Mouse (Mus musculus) heart, postnatal 36 days (tissue): Measurements from ENCODE around the gene Snrnp35. TPM values are rescaled to one million over a fixed set of nuclear protein-coding genes. Genes with fewer than 3 reads are reported as not detected.
"Not testable (repeated sequence)": the region's sequence is repeated elsewhere in the genome, so short reads cannot be mapped to it uniquely, and the experiment has no call there.

ENCODE experiments used
- DNase-seq, 2 experiments: peaks; one replicate each; pipeline ENCODE4 v3.0.0; 2021 to 2022
- intact Hi-C: fragments of 180-260 bp; cut with DNase I; formaldehyde crosslinking; loops from one replicate; pipeline ENCODE4 v1.15.1; 2025
- total RNA-seq, 2 experiments: library from RNA; stranded (reverse); gene quantifications; 2 replicates each; pipeline ENCODE4 v1.2.3; 2021

Gene Snrnp35
- 10 to 100 TPM in 1 of 2 experiments, 1 to 10 TPM in 1; 9.7 to 18.2 TPM for total RNA-seq

DNA sequence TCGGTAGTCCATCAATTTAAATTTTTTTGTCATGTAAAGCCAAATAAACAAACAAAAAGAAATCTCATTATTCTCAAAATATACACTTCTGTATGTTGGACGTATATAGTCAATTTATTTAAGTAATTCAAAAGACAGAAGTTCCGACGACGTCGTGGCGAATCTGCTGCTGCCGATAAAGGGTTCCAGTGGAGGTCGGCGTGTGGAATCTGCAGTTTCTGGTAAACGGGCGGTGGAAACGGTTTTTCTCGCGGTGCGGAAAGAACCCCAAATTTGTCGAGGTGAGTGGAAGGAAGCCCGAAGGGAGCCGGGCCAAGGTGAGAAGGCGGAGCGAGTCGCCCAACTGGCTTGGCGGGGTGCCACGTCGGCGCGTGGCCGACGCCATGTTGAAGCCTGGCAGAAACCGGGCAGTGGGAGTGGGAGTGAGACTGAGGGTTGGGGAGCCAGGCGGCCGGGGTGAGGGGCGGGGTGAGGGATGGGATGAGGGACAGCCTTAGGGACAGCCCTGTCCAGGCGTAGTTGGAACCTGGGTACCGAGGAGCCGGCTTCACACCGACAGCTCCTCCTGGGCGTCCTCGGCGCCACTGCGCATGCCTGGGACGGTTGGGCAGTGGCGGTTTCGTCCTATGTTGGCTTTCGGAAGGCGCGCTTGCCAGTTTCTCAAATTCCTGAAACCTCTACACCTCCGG lies at the start of gene Snrnp35:
Snrnp35 (plus strand) TSS at position 169 of the 689 bp plus-strand sequence.
- peak; percentile 94 to 97 for DNase-seq
- intact Hi-C loops = loop anchor here (2.0 kb wide), 1 partner anchor 48 kb away; the partner anchor contains the start of gene Rilpl1

DNA sequence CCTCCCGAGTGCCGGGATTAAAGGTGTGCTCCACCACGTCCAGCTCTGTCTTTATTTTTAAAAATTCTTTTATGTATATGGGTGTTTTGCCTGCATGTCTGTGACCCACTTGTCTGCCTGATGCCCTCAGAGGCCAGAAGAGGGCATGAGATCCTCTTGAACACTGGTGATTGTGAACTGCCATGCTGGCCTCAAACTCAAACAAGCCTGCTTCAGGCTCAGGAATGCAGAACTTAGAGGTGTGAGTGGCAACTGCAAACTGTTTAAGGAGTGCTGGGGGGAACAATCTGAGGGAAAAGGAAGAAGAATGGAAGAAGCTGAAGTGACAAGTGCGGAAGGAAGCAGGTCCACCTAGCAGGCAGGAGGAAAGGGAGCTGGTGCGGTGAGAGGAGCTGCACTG lies 44.7 kb upstream of the Snrnp35 start:
- DNase-seq = no peak
- intact Hi-C loops = no loop called here

DNA sequence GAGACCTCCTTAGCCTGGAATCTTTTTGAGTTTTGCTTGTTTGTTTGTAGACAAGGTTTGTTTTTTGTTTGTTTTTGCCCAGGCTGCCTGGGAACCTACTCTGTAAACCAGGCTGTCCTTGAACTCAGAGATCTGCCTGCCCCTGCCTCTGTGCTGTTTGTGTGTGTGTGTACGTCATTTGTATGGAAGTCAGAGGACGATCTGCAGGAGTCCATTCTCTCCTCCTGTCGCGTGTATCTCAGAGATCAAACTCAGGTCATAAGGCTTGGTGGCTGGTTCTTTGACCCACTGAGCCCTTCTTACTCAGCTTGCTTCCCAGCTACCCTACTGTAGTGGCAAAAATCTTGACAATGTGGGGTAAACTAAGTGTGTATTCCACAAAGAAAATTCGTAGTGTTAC lies 44.2 kb upstream of the Snrnp35 start:
- no peak for DNase-seq
- intact Hi-C loops = no loop called here

DNA sequence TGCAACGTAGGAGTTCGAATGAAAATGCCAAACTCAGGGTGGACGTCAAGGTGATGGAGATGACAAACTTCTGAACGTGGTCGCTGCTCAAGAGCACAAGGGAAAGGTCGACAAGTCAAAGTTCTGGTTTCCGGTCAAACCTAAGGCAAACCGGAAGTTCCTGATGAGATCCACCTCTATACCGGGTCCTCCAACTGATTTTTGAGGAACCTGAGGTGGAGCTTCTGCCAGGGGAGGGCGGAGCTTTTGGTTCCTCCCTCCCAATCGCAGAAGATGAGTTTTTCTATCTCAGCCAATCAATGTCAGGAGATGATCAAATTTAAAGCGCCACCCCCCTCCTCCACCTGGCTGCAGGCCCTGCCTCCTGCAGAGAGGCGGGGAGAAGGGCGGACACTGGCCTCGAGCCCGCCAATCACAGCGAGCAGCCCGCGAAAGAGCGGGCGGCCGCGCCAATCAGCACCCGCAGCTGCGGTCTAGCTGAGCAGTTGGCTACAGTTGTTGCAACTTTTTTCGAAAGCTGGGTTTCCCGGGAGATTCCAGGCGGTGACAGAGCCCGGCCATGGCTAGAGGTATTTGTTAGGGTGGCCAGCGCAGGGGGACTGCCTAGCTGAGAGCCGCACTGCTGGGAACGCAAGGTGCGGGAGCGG lies 43.4 kb upstream of the Snrnp35 start, which contains the start of gene Kmt5a:
Kmt5a (plus strand) TSS at position 484 of the 647 bp plus-strand sequence.
- intact Hi-C loops = no loop called here
- peak; percentile 93 to 95 for DNase-seq

DNA sequence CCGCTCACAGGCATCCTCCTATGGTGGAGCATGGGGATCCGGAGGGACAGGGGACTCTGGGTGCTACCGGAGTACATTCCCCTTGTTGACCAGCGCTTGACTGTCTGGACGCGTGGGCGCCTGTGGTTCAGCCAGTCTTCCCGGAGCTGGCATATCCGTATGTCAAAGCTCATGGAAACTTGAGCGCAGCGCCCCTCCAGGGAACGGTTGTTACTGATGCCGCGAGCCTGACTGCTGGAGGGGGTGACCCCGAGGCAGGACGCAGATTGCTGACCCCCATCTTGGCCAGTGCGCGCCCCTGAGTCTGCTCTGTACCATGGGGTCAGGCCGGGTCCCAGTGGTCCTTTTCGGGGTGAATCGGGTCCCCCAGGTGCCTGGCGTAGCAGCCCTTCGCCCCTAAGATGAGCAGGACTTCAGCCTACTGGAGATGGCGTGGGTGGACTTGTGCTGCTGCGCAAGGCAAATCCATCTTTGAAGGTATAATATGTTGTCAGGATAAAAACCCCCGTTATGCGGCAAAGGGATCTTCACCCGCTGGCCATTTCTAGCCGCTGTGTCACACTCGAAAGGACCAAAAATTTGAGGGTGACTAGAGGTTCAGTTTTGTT lies 42.7 kb upstream of the Snrnp35 start:
- intact Hi-C loops = no loop called here

DNA sequence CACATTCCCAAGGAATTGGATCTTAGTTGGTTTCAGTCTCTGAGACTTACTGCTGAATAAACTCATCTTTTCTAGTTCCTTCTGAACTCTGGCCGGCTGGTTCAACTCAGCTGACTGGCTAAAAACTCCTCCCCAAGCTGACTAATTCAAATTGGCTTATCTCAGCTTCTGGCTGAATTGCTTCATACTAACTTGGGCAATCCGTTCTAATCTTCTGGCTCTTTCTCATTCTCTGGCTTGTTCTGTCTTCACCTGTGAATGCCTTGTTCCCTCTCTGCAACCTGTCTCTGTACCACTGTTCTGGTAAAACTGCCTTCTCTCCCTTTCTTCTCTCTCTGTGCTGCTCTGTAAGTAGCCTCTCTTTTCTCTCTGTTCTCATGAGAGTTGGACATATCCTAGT lies 40.3 kb upstream of the Snrnp35 start:
- DNase-seq = no peak
- intact Hi-C loops = loop anchor here (2.0 kb wide), 1 partner anchor 14 kb away; no protein-coding TSS in a partner anchor

More for the DNA sequence above, 42.7 kb upstream of the Snrnp35 start:
- DNase-seq = no peak

DNA sequence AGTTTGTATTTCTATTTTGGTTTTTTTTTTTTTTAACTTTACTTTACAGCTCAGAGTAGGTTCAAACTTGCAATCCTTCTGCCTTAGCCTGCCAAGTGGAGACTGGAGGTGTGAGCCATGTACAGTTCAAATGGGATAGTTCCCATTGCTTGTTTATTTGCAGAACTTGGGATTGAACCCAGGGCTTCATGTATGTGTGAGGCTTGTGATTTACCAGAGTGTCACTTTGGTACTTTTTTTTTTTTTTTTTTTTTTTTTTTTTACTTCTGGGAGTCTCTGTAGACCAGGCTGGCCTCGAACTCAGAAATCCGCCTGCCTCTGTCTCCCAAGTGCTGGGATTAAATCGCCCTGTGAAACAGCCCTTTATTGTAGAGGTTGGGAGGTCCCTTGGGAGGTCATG lies 38.7 kb upstream of the Snrnp35 start:
- intact Hi-C loops = no loop called here
- no peak for DNase-seq

DNA sequence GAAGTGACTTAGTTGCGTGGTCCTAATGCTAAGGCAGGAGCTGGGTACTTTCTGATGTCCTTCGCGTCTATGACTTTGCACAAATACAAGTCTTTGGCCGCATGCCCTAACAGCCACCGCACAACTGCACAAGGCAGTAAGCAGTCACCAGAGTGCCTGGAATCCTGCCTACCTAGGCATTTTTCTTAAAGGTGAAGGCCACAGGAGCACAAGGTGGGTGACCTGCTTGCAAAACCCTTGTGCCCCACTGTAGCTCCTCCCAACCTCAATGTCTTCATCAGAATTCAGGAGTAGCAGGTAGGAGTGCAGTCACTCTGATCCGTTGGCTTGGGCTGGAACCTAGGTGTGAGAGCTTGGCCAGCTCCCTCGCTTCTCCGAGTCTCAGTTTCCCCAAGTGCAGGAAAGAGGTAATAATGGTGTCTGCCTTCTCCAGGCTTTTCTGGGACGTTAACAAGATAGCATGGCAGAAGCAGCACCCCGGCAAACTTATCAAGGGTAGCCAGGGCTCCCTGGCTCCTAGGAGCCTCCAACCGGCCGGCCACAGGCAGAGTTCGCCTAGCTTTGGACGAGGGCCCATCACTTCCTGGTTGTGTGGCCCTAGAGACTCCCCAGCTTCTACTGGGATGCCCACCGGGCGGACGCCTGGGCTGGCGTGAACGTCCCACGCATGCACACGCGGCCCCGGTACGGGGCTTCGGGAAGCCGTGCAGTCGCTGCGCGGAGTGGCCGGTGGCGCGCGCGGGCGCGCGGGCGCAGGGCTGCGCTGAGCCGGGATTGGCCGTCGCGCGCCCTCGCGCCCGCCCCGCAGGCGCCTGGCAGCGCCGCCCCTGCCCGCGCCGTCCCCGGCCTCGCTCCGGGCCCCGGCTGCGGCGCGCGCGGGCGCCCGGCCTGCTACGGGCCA lies 38.0 kb upstream of the Snrnp35 start:
- DNase-seq = peak; percentile 76 to 81
- intact Hi-C loops = no loop called here

DNA sequence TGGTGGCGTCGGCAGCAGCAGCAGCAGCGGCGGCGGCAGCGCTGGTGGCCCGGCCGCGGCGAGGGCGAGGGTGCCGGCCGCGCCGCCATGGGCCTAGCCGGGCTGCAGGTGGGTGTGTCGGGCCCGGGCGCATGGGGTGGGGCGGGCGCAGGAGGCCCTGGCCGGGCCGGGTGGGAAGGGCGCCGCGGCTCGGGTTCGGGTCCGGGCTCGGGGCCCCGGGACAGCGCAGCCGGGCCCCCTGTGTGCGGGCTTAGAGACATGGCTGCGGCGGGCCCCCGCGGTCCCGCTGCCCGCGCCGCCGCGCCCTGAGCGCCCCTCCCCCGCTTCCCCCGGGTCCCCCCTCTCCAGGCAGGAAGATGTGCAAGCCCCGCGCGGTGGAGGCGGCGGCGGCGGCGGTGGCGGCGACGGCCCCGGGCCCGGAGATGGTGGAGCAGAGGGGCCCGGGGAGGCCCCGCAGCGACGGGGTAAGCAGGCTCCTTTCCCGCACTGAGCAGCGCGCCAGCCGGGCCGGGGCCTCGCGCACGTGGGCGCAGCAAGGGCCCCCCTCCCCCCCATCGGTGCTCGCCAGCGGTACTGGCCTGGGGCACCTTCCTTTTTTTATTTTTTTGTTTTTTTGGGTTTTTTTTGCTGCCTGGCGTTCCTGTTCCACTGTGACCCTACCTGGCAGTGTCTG lies 37.2 kb upstream of the Snrnp35 start:
- peak; percentile 40 to 79 for DNase-seq
- intact Hi-C loops = loop anchor here (2.0 kb wide), 1 partner anchor 33 kb away; the partner anchor contains the start of gene Rilpl2

DNA sequence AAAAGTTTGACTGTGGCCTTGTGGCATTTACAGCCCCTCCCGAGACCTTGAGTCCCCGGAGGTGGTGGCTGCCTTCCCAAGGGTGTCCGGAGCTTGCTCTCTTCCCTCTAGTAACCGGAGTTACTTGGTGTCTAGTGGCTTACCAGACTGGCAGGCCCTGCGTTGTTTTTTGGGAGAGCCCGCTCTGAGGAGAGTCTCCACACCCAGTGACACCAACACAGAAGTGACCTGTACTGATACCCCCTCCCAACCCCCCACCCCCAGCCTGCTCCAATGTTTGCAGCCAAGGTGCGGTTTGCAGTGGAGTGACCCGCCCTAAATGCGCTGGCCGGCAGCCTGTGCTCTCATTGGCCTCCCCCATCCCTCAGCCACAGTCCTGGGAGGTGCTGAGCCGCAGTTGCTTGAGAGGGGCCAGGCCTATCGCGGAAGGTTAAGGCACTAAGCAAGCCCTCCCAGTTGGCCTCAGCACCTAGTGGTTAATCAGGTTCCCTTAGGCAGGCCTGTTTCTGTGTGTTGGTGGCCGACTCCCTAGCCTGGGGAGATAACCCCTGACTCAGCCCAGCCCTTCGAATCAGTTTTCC lies 36.5 kb upstream of the Snrnp35 start:
- intact Hi-C loops = loop anchor here (2.0 kb wide), 1 partner anchor 32 kb away; the partner anchor contains the start of gene Rilpl2
- DNase-seq = peak; percentile 55 to 71

DNA sequence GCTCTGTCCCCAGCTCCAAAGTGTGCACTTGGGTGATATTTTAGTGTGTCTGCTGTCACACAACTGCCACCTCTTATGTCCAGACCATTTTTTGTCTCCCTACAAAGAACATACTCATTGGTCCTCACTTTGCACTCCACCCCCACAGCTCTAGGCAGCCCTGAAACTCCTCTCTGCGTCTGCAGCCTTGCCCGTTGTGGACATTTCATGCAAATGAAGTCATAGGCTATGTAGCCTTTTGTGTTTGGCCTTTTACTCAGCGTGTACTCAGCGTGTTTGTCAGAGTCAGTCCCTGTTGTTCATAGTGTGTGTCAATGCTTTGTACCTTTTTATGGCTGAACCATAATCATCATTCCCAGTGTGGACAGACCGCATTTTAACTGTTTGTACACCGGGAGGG lies 33.4 kb upstream of the Snrnp35 start:
- intact Hi-C loops = no loop called here
- DNase-seq = no peak

DNA sequence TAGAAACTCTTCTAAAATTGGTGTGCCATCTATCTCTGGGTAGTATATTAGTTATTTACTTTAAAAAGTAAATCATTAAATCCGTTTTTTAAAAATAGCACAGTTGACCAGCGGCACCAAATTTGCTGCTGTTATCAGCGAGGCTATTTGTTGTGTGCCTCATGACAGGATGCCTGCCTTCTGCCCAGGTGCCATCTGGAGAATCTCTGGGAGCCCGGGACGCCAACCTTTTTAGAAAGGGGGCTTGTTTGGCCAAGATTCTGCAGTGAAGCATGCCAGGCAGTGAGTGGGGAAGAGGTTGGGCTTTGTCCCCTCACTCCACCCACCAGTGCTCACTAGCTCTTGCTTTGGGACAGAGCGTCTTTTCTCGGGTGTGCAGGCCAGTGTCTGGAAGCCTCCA lies 32.9 kb upstream of the Snrnp35 start:
- intact Hi-C loops = no loop called here
- no peak for DNase-seq

DNA sequence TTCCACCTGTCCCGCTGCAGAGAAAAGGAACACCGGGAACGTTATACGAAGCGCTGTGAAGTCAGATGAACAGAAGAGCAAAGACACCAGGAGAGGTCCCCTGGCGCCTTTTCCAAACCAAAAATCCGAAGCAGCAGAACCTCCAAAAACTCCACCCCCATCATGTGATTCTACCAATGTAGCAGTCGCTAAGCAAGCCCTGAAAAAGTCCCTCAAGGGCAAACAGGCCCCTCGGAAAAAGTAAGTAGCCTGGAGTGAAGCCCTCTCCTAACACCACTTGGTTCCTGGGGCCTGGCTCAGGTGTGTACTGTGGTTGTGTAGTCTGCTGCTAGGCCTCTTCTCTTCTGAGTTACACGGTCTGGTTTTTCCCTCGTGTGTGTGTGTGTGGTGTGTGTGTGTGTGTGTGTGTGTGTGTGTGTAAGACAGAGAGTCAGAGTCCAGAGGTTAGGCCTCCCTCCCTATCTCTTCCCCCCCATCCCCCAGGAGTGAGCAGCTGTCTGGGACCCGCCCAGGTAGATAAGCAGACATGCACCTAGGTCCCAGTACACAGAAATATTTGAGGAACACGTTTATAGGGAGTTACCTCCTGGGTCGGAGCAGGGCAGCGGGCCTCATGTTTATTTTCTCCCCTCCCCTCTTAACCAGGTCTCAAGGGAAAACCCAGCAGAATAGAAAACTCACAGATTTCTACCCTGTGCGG lies 32.1 kb upstream of the Snrnp35 start:
- intact Hi-C loops = no loop called here
- DNase-seq = no peak

DNA sequence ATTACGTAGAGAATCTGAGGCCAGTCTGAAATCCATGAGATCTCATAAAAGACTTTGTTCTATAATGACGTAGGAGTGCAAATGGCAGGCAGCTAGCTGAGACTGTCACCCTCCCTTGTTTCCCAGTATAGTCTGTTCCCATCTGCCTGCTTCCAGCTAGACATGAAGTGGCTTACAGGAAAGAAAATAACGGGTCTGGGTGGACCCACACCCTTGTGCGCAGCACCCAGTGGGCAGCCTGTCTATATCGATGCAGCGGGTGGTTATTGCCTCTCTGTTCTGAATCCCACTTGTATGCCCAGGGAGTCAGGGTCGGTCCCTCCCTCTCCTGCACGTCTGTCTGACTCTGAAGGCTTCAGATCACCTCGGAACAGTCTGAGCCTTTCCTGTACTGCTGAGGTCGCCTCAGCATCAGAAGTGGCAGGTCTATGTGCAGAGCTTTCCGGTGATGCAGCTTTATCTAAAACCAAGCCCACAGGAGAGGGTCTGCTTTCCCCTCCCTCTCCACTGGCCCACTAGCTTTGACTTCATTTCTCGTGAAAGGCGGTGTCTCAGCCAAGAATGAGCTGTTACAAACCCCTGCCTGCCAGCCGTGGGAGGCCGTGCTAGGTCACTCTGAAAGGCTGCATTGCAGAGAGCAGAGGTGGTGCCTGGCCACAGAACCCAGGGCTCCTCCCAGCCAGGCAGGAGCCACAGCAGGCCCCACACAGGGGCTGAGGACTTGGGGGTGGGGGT lies 30.3 kb upstream of the Snrnp35 start:
- peak in 1 of 2 experiments; percentile 21 for DNase-seq
- intact Hi-C loops = no loop called here

DNA sequence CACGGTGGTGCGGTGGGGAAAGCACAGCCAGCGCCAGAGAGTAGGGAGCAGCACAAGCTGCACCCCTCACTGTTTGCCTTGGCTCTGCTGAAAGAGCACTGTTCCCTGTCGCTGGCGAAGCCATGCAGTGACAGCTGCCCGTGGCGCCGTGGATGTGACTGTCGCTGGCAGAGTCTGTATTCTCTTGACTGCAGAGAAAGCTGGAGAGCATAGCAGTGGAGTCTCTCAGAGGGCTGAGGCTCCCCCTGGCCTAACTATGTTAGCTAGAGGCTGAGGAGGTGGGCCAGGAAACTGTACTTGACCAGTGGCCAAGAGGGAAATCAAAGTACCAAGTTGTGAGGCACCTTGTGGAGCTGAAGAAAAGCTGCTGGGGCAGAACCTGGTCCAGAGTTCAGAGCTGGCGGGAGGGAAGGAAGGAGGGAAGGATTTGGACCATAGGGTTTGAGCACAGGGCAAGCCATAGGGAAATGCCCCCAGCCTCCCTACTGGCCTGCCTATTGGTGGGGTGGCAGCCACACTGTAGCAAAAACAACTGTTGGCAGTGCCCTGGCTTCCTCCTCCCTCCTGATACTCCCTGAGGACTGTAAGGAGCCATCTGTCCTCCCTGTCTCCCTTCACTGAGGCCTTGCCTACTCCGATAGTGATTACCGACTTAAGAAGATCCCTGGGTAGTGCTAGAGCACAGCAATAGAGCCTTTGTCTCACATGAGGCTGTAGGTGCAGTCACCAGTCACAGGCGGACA lies 29.4 kb upstream of the Snrnp35 start:
- peak in 1 of 2 experiments; percentile 25 for DNase-seq
- intact Hi-C loops = no loop called here

DNA sequence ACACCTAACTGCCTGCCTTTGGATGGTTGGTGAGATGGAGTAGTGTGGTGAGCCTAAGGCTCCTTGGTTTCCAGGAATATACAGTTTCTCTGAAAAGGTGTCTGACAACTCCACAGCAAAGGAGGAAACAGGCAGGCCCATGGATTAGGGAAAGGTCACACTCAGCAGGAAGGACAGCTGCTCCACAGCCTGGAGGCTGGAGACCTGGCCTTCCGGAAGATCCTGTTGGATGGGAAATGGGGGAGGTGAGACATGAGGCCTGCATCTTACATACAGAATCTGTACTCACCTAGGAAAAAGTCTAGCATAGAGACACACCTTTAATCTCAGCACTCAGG lies 28.9 kb upstream of the Snrnp35 start:
- intact Hi-C loops = no loop called here
- DNase-seq = no peak

DNA sequence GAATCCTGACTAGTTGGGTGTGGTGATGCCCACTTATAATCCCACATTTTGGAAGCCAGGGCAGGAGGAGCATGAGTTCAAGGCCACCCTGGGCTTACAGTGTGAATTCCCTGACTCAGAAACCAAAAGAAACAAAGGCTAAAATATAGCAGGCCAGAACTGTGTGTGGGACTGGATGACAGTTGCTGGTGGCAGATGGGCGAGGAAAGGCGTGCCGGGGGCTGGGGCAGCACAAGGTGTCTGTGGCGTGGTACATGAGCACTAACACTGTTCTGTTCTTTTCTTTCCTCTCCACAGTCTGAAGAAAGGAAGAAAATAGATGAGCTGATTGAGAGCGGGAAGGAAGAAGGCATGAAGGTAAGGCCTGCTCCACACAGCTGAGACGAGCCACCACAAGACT lies 26.2 kb upstream of the Snrnp35 start:
- intact Hi-C loops = no loop called here
- no peak for DNase-seq

DNA sequence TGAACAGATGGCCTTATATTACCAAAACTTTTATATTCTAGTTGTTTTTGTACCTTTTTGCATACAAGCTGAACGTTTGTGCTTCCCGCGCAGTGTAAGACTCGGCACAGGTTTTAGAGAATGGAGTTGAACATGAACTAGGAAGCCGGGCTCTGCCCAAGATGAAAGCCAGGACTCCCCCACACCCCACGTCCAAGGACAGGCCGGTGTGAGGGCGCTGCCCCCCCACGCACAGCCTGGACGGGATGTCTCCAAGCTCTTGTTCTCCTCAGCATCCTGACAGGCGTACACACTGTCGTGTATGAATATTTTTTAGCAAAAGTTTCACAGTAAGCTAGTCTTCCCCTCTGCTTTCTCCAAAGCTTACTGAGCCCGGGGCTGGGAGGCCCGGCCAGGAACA lies 22.0 kb upstream of the Snrnp35 start:
- DNase-seq, intact Hi-C loops: not testable (repeated sequence)
